Mouse (Mus musculus): ENCODE measurements around the gene Dync1h1.

Dync1h1 gene

DNA sequence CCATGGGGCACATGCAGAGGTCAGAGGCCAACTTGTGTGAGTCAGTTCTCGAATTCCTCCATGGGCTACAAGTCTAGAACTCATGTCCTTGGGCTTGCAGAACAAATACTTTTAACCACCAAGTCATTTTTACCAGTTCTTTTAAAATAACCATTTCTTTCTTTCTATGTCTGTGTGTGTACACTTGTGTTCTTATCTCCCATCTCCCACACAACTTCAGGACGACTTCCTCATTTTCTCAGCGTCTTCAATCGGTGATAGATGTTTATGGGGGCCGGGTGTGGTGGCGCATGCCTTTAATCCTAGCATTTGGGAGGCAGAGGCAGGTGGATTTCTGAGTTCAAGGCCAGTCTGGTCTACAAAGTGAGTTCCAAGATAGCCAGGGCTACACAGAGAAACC, 113.0 kb downstream of the Dync1h1 start:
- in situ Hi-C loops (cut with MboI, MseI): loop anchor here (5.0 to 25.0 kb wide), 3 partner anchors 61 to 823 kb away; partner anchors contain the start of gene Eif5 (in 1 of the 2)

DNA sequence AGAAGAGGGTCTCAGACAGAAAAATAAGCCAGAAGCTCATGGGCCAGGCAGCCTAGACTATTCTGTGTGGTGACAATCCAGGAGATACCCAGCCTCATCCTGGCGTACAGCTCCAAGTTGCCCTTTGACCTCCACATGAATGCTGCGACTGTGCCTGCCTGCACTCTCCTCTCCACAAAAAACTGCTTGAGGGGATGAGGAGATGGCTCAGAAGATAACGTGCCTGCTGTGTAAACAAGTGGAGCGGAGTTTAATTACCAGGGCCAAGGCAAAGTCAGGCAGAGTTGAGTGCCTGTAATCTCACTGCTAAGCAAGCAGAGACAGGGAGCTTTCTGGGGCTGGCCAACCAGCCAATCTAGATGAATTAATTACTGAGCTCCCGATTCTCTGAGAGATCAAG, 114.8 kb downstream of the Dync1h1 start:
- in situ Hi-C loops (cut with MboI, MseI): loop anchor here (5.0 to 25.0 kb wide), 3 partner anchors 59 to 821 kb away; partner anchors contain the start of genes Eif5 (in 1 of the 2) and Mok (in 1 of the 2)

All from T-helper 17 cell (primary cell).